Mouse (Mus musculus): ENCODE measurements around the gene Ncstn.

DNA sequence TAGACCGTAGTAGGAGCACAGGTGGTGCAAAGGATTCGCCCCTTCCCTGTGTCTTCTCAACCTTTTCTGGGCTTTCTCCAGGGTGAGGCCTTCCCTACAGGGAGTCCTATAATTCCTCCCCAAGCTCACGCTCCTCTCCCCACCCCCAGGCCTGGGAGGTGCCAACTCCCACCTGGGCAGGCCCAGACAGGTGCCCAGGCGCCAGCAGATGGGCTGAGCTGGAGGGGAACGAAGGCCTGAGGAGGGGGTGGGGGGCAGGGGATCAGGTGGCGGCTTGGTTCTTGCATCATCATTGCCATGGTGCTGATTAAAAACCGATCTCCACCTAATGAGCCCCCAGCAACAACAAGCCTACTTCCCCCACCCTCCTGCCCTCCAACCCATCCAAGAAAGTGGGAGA is 23.7 kb downstream of the Ncstn start:
- TF ChIP-seq ZNF384 (IDR thresholded peaks at IDR 0.05; ENCODE audit: low read depth, low read length) (no peak), HCFC1 (IDR thresholded peaks at IDR 0.05; ENCODE audit: borderline replicate concordance, insufficient read depth, low read length) (no peak), MAFK (IDR thresholded peaks at IDR 0.05; ENCODE audit: insufficient read depth, low read depth, low read length) (no peak), CHD2 (IDR thresholded peaks at IDR 0.05; ENCODE audit: low read depth, low read length) (no peak), ZC3H11A (IDR thresholded peaks at IDR 0.05; ENCODE audit: borderline replicate concordance, low read depth, low read length) (no peak)

Measured in ES-E14 (cell line).